Mouse (Mus musculus) limb, embryonic 12.5 days (tissue): ENCODE measurements at regions not wholly inside any gene's neighbourhood (a gene's known extent, or its start where the extent isn't known, plus 50 kb on each side); places are given as distances from the start of the nearest gene placed in this dataset. TPM values are rescaled to one million over a fixed set of nuclear protein-coding genes. Genes with fewer than 3 reads are reported as not detected.

Source experiments
- ATAC-seq: fragments of 200-750 bp; cut with Nextera tagmentation; 2 replicates; pipeline ENCODE4 v1.8.0; 2017; ENCODE audit warnings: low read depth, moderate TSS enrichment; ENCODE audit not compliant: insufficient number of reproducible peaks, insufficient read depth, low FRiP score, low TSS enrichment
- H3K27ac ChIP-seq: fragments of 300-500 bp; sonication (generic); 2 replicates; pipeline ENCODE4 v1.5.1; 2016; ENCODE audit warnings: mild to moderate bottlenecking, moderate library complexity
- H3K27me3 ChIP-seq: fragments of 300-500 bp; sonication (generic); 2 replicates; pipeline ENCODE4 v1.6.1; 2016; ENCODE audit warnings: mild to moderate bottlenecking, moderate library complexity
- H3K36me3 ChIP-seq: fragments of 300-500 bp; sonication (generic); 2 replicates; pipeline ENCODE4 v1.6.1; 2016; ENCODE audit warnings: mild to moderate bottlenecking, moderate library complexity
- H3K4me1 ChIP-seq: fragments of 300-500 bp; sonication (generic); replicated peaks from 2 replicates; pipeline ENCODE4 v1.6.1; 2016
- H3K4me2 ChIP-seq: fragments of 300-500 bp; sonication (generic); 2 replicates; pipeline ENCODE4 v1.6.1; 2016; ENCODE audit warnings: mild to moderate bottlenecking, moderate library complexity
- H3K4me3 ChIP-seq: fragments of 300-500 bp; sonication (generic); replicated peaks from 2 replicates; pipeline ENCODE4 v1.5.1; 2016; ENCODE audit warnings: mild to moderate bottlenecking
- H3K9ac ChIP-seq: fragments of 300-500 bp; sonication (generic); replicated peaks from 2 replicates; pipeline ENCODE4 v1.6.1; 2016; ENCODE audit warnings: mild to moderate bottlenecking, moderate library complexity
- H3K9me3 ChIP-seq: fragments of 300-500 bp; sonication (generic); 2 replicates; pipeline ENCODE4 v1.6.1; 2016; ENCODE audit warnings: mild to moderate bottlenecking, moderate library complexity
- WGBS: fragments of 180-500 bp; shearing (Covaris S2); methylation state at CpG from one replicate; pipeline ENCODE4 v1.1.7; 2016; 5-methylcytosine and 5-hydroxymethylcytosine counted together
- microRNA counts: library from miRNA; unstranded; fragments of <30 nt; microRNA quantifications from one replicate; lab custom pipeline; 2017
- microRNA-seq: library from miRNA; unstranded; fragments of <30 nt; microRNA quantifications from one replicate; pipeline ENCODE4, GENCODE M21; 2017

- Histone ChIP-seq H3K36me3 (no peaks in the 10 kb centered on the region), H3K4me2 (no peak overlapping the region), H3K9me3 (no peaks in the 10 kb centered on the region), H3K27ac (no peak overlapping the region), H3K4me1 (peaks cover 12% of the 10 kb centered on the region), H3K4me3 (no peak overlapping the region), H3K27me3 (peaks cover 17% of the 10 kb centered on the region; the same call in 1 of the 2 replicates), H3K9ac (no peak overlapping the region)
- no peak for ATAC-seq
- 89% methylated on average over 3 of the region's 3 CpGs for WGBS
Observed at GRCm38 (mm10) chr16:92880356-92881043, 54.6 kb upstream of the Runx1 start.

- no peaks in the 10 kb centered on the region for H3K4me1 ChIP-seq
- H3K27me3 ChIP-seq: peaks cover 6% of the 10 kb centered on the region; the same call in 1 of the 2 replicates
- ATAC-seq: no peak
- H3K9me3 ChIP-seq: no peaks in the 10 kb centered on the region
- H3K4me2 ChIP-seq: no peak overlapping the region
- WGBS: 69% methylated on average over 10 of the region's 10 CpGs
- no peak overlapping the region for H3K9ac ChIP-seq
- H3K27ac ChIP-seq: no peak overlapping the region
- H3K36me3 ChIP-seq: no peaks in the 10 kb centered on the region
- H3K4me3 ChIP-seq: no peak overlapping the region
Observed at GRCm38 (mm10) chr16:92878081-92878480, 52.1 kb upstream of the Runx1 start.

MicroRNAs in the stretch of these regions (microRNA counts, 519-probe panel; counts per million panel counts)
- not detected for microRNA mmu-miR-802 (lab: Ali Mortazavi, UCI)

Small RNAs in the stretch of these regions (microRNA-seq; reads per million reads assigned to microRNA genes)
- gene Gm28003 (not detected), gene Mir802 (not detected)
